Mouse (Mus musculus): Measurements from ENCODE around the gene Ccr10. TPM values are rescaled to one million over a fixed set of nuclear protein-coding genes. Genes with fewer than 3 reads are reported as not detected.
A peak's percentile ranks its signal among the peaks of the same experiment; 100 is the strongest.
"Not testable (repeated sequence)": the region's sequence is repeated elsewhere in the genome, so short reads cannot be mapped to it uniquely, and the experiment has no call there.

Gene Ccr10
- polyA plus RNA-seq, 1 experiment from 2014 or later, result 0.16 TPM

DNA sequence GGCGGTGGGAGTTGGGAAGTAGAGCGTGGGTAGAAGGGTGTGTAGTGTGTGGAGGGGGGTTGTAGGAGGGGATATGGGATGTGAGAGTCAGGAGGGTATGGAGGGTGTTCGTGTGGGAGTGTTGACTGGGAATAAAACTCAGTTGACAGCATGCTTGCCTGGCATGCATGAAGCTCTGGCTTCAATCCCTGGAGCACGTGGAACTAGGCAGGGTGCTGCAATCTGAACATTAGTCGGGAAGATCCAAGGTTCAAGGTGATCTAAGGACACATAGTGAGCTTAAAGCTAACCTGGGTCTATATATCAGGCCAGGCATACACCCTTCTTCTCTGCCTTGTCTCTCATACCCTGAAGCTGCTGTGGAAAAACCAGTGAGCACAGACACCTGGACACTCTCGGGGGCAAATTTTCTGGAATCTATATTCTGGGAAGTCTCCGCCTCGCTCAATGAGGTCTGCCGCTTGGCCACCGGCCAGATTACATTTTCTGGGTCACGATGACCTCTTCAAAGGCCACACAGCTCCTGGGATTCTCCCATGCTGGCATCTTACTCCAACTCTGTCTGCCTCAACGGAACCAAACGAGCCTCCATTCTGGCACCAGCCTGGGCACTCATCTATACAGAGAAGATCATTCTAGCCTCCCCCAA, 40.9 kb downstream of the Ccr10 start:
- no peaks in the 10 kb centered on the region for H3K36me3 ChIP-seq (replicated peaks)
- H3K27ac ChIP-seq (replicated peaks), result no peak overlapping the region
- peaks cover 13% of the 10 kb centered on the region for H3K27me3 ChIP-seq (replicated peaks; ENCODE audit: low read depth, poor library complexity, severe bottlenecking)
- peaks cover 2% of the 10 kb centered on the region; the same call in 1 of the 2 replicates for H3K9me3 ChIP-seq
- peaks cover 13% of the 10 kb centered on the region for H3K4me1 ChIP-seq
- no peak for DNase-seq (ENCODE audit: low spot score)
- no peak overlapping the region for H3K4me3 ChIP-seq
- 85% methylated on average over 13 of the region's 13 CpGs for WGBS

DNA sequence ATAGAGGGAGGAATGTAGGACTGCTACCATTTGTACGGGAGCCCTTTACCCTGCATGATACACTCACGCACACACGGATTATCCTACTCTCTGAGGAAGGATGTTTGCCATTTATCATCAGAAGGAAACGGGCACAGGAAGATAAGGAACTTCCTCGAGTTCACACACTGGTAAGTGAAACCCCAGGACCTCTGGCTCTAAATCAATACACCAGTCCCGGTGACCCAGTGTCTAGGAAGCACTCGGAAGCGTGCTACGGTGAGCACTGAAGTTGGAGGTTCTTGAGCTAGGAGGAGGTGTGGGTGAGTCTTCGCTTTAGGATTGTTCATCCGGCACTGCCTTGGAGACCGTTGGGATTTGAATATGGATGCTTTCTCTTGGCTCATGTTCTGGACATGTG, 42.2 kb downstream of the Ccr10 start:
- Histone ChIP-seq H3K4me1 (peaks cover 6% of the 10 kb centered on the region), H3K4me3 (no peak overlapping the region), H3K27me3 (replicated peaks; ENCODE audit: low read depth, poor library complexity, severe bottlenecking) (0 out of 2 replicates have a peak, but pooled peaks cover 12% of the 10 kb centered on the region), H3K9me3 (peaks cover 2% of the 10 kb centered on the region; the same call in 1 of the 2 replicates), H3K36me3 (replicated peaks) (no peaks in the 10 kb centered on the region), H3K27ac (replicated peaks) (no peak overlapping the region)
- WGBS, result 82% methylated on average over 12 of the region's 12 CpGs
- no peak for DNase-seq (ENCODE audit: low spot score)

DNA sequence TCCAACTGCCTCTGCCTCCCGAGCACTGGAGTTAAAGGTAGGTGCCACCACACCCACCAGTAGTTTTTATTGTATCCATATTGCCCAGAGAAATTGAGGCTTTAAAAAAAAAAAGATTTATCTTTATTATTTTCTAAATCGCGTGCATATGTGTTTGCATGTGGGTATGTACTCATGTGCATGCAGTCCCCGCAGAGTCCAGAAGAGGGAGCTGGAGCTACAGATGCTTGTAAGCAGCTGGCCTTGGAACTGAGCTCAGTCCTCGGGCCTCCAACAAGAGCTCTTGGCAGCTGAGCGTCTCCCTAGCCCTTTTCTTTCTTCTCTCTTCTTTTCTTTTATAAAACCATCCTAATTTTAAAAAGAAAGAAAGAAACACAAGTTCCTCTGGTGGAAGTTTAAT, 43.5 kb downstream of the Ccr10 start:
- DNase-seq (ENCODE audit: low spot score), result peak; percentile 50

DNA sequence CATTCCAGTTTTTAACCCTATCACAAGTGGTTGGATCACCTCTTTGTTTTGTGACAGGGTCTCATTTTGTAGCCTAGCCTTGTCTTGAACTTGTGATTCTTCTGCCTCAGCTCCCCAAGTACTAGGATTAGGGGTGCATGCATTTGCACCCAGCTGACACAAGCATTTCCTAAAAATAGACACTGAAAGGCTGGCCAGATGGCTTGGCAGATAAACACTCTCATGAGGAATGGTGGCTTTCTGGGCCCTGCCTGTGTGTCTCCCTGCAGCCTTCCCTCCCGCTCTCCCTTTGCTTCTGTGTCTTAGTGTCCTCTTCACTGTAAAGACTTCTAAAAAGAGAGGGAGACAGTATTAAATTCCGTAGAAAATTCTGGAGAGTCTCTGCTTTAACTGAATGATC, 44.1 kb downstream of the Ccr10 start:
- DNase-seq (ENCODE audit: low spot score), result no peak
- WGBS, result 83% methylated on average over 2 of the region's 2 CpGs
- Histone ChIP-seq H3K36me3 (replicated peaks) (peaks cover 15% of the 10 kb centered on the region), H3K27me3 (replicated peaks; ENCODE audit: low read depth, poor library complexity, severe bottlenecking) (0 out of 2 replicates have a peak, but pooled peaks cover 12% of the 10 kb centered on the region), H3K4me1 (peaks cover 6% of the 10 kb centered on the region), H3K27ac (replicated peaks) (no peak overlapping the region), H3K9me3 (peaks cover 11% of the 10 kb centered on the region; the same call in 1 of the 2 replicates), H3K4me3 (no peak overlapping the region)

More for the DNA sequence above, 43.5 kb downstream of the Ccr10 start:
- H3K27ac ChIP-seq (replicated peaks), result no peak overlapping the region
- H3K9me3 ChIP-seq, result peaks cover 9% of the 10 kb centered on the region; the same call in 1 of the 2 replicates
- peaks cover 6% of the 10 kb centered on the region for H3K4me1 ChIP-seq
- no peak overlapping the region for H3K4me3 ChIP-seq
- WGBS, result 87% methylated on average over 6 of the region's 6 CpGs
- H3K36me3 ChIP-seq (replicated peaks), result peaks cover 10% of the 10 kb centered on the region
- H3K27me3 ChIP-seq (replicated peaks; ENCODE audit: low read depth, poor library complexity, severe bottlenecking), result 0 out of 2 replicates have a peak, but pooled peaks cover 12% of the 10 kb centered on the region

DNA sequence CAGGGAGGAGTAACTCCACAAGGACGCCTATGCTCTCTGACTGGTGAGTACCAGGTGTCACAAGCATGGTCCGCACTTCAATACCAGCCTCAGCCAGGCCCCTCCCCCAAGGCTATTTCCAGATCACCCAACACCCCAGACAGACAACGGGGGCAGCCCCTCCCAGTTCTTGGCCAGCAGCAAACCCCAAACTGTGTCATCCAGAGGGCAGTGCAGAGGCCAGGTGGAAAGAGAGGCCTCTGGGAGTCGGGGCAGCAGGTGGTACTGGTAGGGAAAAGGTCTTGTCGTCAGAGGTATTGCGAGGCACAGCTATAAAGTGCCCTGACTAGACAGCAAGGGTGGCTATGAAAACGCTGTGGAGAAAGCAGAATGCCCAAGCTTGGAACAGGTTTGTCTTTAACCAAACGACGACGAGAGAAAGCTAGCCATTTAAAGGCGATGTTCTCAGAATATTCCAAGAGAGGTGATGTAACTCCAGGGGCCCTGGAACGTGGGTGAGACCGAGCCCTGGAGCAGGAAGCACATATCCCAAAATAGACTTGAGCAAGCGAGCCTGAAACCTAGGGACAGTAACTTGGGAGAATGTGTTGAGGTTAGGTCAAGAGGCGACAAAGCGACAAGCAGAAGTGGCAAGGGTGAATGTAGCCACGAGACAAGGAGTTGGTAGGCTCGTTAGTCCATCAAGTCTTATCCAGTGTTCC, 45.0 kb downstream of the Ccr10 start:
- DNase-seq (ENCODE audit: low spot score), result no peak
- H3K4me3 ChIP-seq, result no peak overlapping the region
- no peak overlapping the region for H3K27ac ChIP-seq (replicated peaks)
- H3K27me3 ChIP-seq (replicated peaks; ENCODE audit: low read depth, poor library complexity, severe bottlenecking), result 0 out of 2 replicates have a peak, but pooled peaks cover 12% of the 10 kb centered on the region
- H3K4me1 ChIP-seq, result peaks cover 6% of the 10 kb centered on the region
- peaks cover 25% of the 10 kb centered on the region for H3K36me3 ChIP-seq (replicated peaks)
- 55% methylated on average over 18 of the region's 18 CpGs for WGBS
- peaks cover 11% of the 10 kb centered on the region; the same call in 1 of the 2 replicates for H3K9me3 ChIP-seq

DNA sequence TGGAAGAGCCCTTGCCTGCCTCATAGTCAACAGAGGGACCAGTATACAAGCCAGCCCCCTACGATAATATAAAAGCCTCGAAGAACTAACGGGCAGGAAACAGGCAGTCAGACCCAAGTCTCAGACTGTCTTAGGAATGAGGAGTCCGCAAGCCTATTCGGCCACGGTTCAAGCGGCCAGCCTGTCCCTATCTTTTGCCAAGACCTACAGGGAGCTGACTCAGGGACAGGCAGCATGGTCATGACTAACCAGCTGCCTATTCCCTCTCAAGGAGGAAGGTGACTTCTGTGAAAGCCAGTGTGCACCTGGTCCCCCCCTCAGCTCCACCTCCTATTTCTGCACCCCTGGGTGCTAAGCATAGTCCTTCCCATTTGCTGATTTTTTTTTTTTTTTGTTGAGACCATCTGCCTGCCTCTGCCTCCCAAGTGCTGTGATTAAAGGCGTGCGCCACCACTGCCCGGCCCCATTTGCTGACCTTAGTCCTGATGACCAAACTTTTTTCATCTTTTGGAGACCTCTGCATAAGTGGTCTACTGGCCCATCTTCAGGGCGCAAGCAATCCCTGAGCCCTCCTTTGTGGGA, 46.2 kb downstream of the Ccr10 start:
- Histone ChIP-seq H3K9me3 (peaks cover 11% of the 10 kb centered on the region; the same call in 1 of the 2 replicates), H3K4me1 (peaks cover 6% of the 10 kb centered on the region), H3K27me3 (replicated peaks; ENCODE audit: low read depth, poor library complexity, severe bottlenecking) (0 out of 2 replicates have a peak, but pooled peaks cover 5% of the 10 kb centered on the region), H3K36me3 (replicated peaks) (peaks cover 35% of the 10 kb centered on the region), H3K27ac (replicated peaks) (no peak overlapping the region), H3K4me3 (no peak overlapping the region)
- WGBS, result 86% methylated on average over 11 of the region's 11 CpGs
- no peak for DNase-seq (ENCODE audit: low spot score)

DNA sequence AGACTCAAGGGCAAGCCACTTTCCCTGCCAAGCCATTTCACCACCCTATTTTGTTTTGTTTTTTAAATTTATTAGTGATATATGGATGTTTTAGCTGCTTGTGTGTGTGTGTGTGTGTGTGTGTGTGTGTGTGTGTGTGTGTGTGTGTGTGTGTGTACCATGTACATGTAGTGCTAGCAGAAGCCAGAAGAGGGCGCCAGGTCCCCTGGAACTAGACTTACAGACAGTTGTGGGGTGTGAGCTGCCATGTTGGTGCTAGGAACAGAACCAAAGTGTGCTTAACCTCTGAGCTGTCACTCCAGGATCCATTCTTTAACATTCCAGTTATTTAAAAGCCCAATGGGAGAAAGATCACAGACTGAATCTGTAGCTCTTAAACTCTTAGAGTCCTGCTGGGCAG, 48.2 kb downstream of the Ccr10 start:
- DNase-seq (ENCODE audit: low spot score), result no peak
- H3K4me3 ChIP-seq, result no peak overlapping the region
- H3K27ac ChIP-seq (replicated peaks), result no peak overlapping the region
- H3K4me1 ChIP-seq, result peaks cover 6% of the 10 kb centered on the region
- H3K9me3 ChIP-seq, result peaks cover 11% of the 10 kb centered on the region; the same call in 1 of the 2 replicates
- 0 out of 2 replicates have a peak, but pooled peaks cover 4% of the 10 kb centered on the region for H3K27me3 ChIP-seq (replicated peaks; ENCODE audit: low read depth, poor library complexity, severe bottlenecking)
- 92% methylated on average over 1 of the region's 1 CpGs for WGBS
- H3K36me3 ChIP-seq (replicated peaks), result peaks cover 55% of the 10 kb centered on the region

DNA sequence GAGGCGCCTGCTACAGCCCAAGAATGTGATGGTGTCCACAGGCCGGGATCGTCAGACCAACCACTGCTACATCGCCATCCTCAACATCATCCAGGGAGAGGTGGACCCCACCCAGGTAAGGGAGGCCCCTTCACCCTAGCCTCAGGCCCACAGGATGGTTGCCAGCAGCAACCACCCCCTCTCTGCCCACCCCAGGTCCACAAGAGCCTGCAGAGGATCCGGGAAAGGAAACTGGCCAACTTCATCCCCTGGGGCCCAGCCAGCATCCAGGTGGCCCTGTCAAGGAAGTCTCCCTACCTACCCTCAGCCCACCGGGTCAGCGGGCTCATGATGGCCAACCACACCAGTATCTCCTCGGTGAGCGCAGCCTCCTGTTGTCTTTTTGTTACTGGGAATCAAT, 50.2 kb downstream of the Ccr10 start:
- not testable (repeated sequence) for H3K27ac ChIP-seq (replicated peaks); DNase-seq (ENCODE audit: low spot score); H3K4me3 ChIP-seq; H3K27me3 ChIP-seq (replicated peaks; ENCODE audit: low read depth, poor library complexity, severe bottlenecking); H3K9me3 ChIP-seq
- peaks cover 65% of the 10 kb centered on the region for H3K36me3 ChIP-seq (replicated peaks)
- 96% methylated on average over 9 of the region's 9 CpGs for WGBS
- H3K4me1 ChIP-seq, result peaks cover 14% of the 10 kb centered on the region

DNA sequence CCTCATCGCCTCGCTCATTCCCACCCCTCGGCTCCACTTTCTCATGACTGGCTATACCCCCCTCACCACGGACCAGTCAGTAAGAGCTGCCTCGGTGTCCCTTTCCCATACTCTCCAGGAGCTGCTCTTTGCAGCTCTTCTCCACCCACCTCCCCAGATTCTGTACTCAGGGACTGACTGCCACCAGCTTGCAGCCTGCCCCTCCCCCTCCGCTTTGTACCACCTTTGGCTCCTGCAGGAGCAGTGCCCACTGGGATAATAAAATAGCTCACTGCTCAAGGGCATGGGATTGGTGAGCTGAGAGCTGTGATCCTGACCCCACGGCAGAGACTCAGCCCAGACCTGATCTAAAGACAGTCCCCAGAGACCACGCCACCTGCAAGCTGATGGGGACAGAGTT, 50.7 kb downstream of the Ccr10 start:
- Histone ChIP-seq H3K36me3 (replicated peaks) (peaks cover 65% of the 10 kb centered on the region), H3K4me1 (peaks cover 12% of the 10 kb centered on the region)
- H3K4me3 ChIP-seq; H3K9me3 ChIP-seq; H3K27ac ChIP-seq (replicated peaks); DNase-seq (ENCODE audit: low spot score); H3K27me3 ChIP-seq (replicated peaks; ENCODE audit: low read depth, poor library complexity, severe bottlenecking): not testable (repeated sequence)
- WGBS, result 95% methylated on average over 8 of the region's 8 CpGs

Small RNA genes within 50 kb of the gene (microRNA-seq; reads per million reads assigned to microRNA genes)
- not detected for gene Gm27626

Other genes starting within 250 kb of the Ccr10 start
- gene Stat3, start 235.9 kb downstream of the Ccr10 start, polyA plus RNA-seq (2016; fragmentation: Nextera tagmentation; extraction: Ambion mirVana), result 22.5 and 22.8 TPM in 2 replicates
- gene Cavin1, start 204.6 kb downstream of the Ccr10 start, polyA plus RNA-seq (2016; fragmentation: Nextera tagmentation; extraction: Ambion mirVana), result 20.6 and 23.5 TPM in 2 replicates
- gene Atp6v0a1, start 166.0 kb downstream of the Ccr10 start, polyA plus RNA-seq (2016; fragmentation: Nextera tagmentation; extraction: Ambion mirVana), result 30.1 and 30.5 TPM in 2 replicates
- 7.4 and 8.9 TPM in 2 replicates for gene Naglu, start 105.4 kb downstream of the Ccr10 start, polyA plus RNA-seq (2016; fragmentation: Nextera tagmentation; extraction: Ambion mirVana)
- 0.21 TPM in 1 of 2 replicates, not detected in the other for gene Hsd17b1, start 97.0 kb downstream of the Ccr10 start, polyA plus RNA-seq (2016; fragmentation: Nextera tagmentation; extraction: Ambion mirVana)
- gene Coasy, start 92.9 kb downstream of the Ccr10 start, polyA plus RNA-seq (2016; fragmentation: Nextera tagmentation; extraction: Ambion mirVana), result 48.7 and 51.1 TPM in 2 replicates
- 40.6 and 41.0 TPM in 2 replicates for gene Mlx, start 88.2 kb downstream of the Ccr10 start, polyA plus RNA-seq (2016; fragmentation: Nextera tagmentation; extraction: Ambion mirVana)
- gene Psmc3ip, start 80.0 kb downstream of the Ccr10 start, polyA plus RNA-seq (2016; fragmentation: Nextera tagmentation; extraction: Ambion mirVana), result 69.5 and 72.3 TPM in 2 replicates
- 19.7 and 20.2 TPM in 2 replicates for gene Retreg3, start 55.5 kb downstream of the Ccr10 start, polyA plus RNA-seq (2016; fragmentation: Nextera tagmentation; extraction: Ambion mirVana)
- gene Tubg1, start 55.5 kb downstream of the Ccr10 start, polyA plus RNA-seq (2016; fragmentation: Nextera tagmentation; extraction: Ambion mirVana), result 135 and 142 TPM in 2 replicates
- 4.9 and 5.7 TPM in 2 replicates for gene Tubg2, start 19.5 kb downstream of the Ccr10 start, polyA plus RNA-seq (2016; fragmentation: Nextera tagmentation; extraction: Ambion mirVana)
- 0.23 and 0.31 TPM in 2 replicates for gene Cntnap1, start 4.9 kb downstream of the Ccr10 start, polyA plus RNA-seq (2016; fragmentation: Nextera tagmentation; extraction: Ambion mirVana)
- 3.7 and 4.0 TPM in 2 replicates for gene Plekhh3, start 4.1 kb downstream of the Ccr10 start, polyA plus RNA-seq (2016; fragmentation: Nextera tagmentation; extraction: Ambion mirVana)
- 13.3 and 14.5 TPM in 2 replicates for gene Ezh1, start 51.0 kb upstream of the Ccr10 start, polyA plus RNA-seq (2016; fragmentation: Nextera tagmentation; extraction: Ambion mirVana)
- 66.4 and 68.4 TPM in 2 replicates for gene Ramp2, start 70.6 kb upstream of the Ccr10 start, polyA plus RNA-seq (2016; fragmentation: Nextera tagmentation; extraction: Ambion mirVana)
- gene Vps25, start 78.3 kb upstream of the Ccr10 start, polyA plus RNA-seq (2016; fragmentation: Nextera tagmentation; extraction: Ambion mirVana), result 124 TPM in 2 replicates
- 6.0 and 8.3 TPM in 2 replicates for gene Wnk4, start 85.1 kb upstream of the Ccr10 start, polyA plus RNA-seq (2016; fragmentation: Nextera tagmentation; extraction: Ambion mirVana)
- 1.3 and 1.4 TPM in 2 replicates for gene Cntd1, start 103.6 kb upstream of the Ccr10 start, polyA plus RNA-seq (2016; fragmentation: Nextera tagmentation; extraction: Ambion mirVana)
- gene Coa3, start 103.7 kb upstream of the Ccr10 start, polyA plus RNA-seq (2016; fragmentation: Nextera tagmentation; extraction: Ambion mirVana), result 200 and 203 TPM in 2 replicates
- gene Becn1, start 126.8 kb upstream of the Ccr10 start, polyA plus RNA-seq (2016; fragmentation: Nextera tagmentation; extraction: Ambion mirVana), result 141 and 154 TPM in 2 replicates
- 189 and 203 TPM in 2 replicates for gene Psme3, start 140.8 kb upstream of the Ccr10 start, polyA plus RNA-seq (2016; fragmentation: Nextera tagmentation; extraction: Ambion mirVana)
- 2.6 and 3.4 TPM in 2 replicates for gene Aoc2, start 149.6 kb upstream of the Ccr10 start, polyA plus RNA-seq (2016; fragmentation: Nextera tagmentation; extraction: Ambion mirVana)
- 0.04 TPM in 1 of 2 replicates, not detected in the other for gene Aoc3, start 155.2 kb upstream of the Ccr10 start, polyA plus RNA-seq (2016; fragmentation: Nextera tagmentation; extraction: Ambion mirVana)
- gene G6pc, start 192.1 kb upstream of the Ccr10 start, polyA plus RNA-seq (2016; fragmentation: Nextera tagmentation; extraction: Ambion mirVana), result not detected in 2 replicates
- 102 and 110 TPM in 2 replicates for gene Aarsd1, start 242.2 kb upstream of the Ccr10 start, polyA plus RNA-seq (2016; fragmentation: Nextera tagmentation; extraction: Ambion mirVana)
- gene Gm27029, start 249.4 kb upstream of the Ccr10 start, polyA plus RNA-seq (2016; fragmentation: Nextera tagmentation; extraction: Ambion mirVana), result 12.6 and 13.1 TPM in 2 replicates
- 17.5 and 21.4 TPM in 2 replicates for gene Rundc1, start 249.6 kb upstream of the Ccr10 start, polyA plus RNA-seq (2016; fragmentation: Nextera tagmentation; extraction: Ambion mirVana)
- 3.9 and 4.7 TPM in 2 replicates for gene Ptges3l, start 249.9 kb upstream of the Ccr10 start, polyA plus RNA-seq (2016; fragmentation: Nextera tagmentation; extraction: Ambion mirVana)

All from embryonic facial prominence, embryonic 10.5 days (tissue).